Mouse (Mus musculus): Measurements from ENCODE around the gene Hdac7. TPM values are rescaled to one million over a fixed set of nuclear protein-coding genes. Genes with fewer than 3 reads are reported as not detected.
A peak's percentile ranks its signal among the peaks of the same experiment; 100 is the strongest.

Gene Hdac7
- polyA plus RNA-seq, 1 experiment from 2014 or later, result 44.7 TPM

DNA sequence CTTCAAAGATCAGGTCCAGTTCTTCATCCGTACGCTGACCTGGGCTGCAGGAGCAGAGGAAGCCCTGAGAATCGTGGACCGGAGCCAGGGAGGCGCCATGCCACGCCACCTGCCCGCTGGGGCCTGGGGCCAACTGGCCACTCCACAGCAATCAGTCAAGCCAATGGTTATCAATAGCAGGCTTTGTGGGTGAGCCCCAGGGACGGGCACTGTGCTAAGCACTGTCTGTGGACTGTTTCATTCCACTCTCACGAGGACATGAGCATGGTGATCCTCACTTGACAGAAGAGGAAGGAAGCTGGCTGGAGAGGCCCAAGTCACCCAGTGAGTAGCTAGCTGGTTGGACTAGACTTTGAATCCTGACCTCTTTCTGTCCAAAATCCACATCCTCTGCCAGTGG lies 84.3 kb downstream of the Hdac7 start:
- 81% methylated on average over 9 of the region's 9 CpGs for WGBS
- no peak overlapping the region for H3K27ac ChIP-seq
- H3K4me1 ChIP-seq, result peaks cover 27% of the 10 kb centered on the region
- no peaks in the 10 kb centered on the region for H3K9me3 ChIP-seq
- no peak overlapping the region for H3K9ac ChIP-seq
- ATAC-seq (ENCODE audit: borderline replicate concordance, extremely low read depth, low FRiP score, low TSS enrichment), result no peak
- peaks cover 4% of the 10 kb centered on the region; the same call in 1 of the 2 replicates for H3K36me3 ChIP-seq
- no peak overlapping the region for H3K4me3 ChIP-seq
- no peak overlapping the region for H3K4me2 ChIP-seq
- no peaks in the 10 kb centered on the region for H3K27me3 ChIP-seq

- Histone ChIP-seq H3K27me3 (no peaks in the 10 kb centered on the region), H3K4me2 (no peak overlapping the region), H3K9ac (no peak overlapping the region), H3K27ac (no peak overlapping the region), H3K36me3 (peaks cover 4% of the 10 kb centered on the region; the same call in 1 of the 2 replicates), H3K4me1 (peaks cover 27% of the 10 kb centered on the region), H3K9me3 (no peaks in the 10 kb centered on the region), H3K4me3 (no peak overlapping the region)
- ATAC-seq (ENCODE audit: borderline replicate concordance, extremely low read depth, low FRiP score, low TSS enrichment), result no peak
- WGBS, result 32% methylated on average over 8 of the region's 8 CpGs
Observed at GRCm38 (mm10) chr15:97755361-97755760, 88.9 kb downstream of the Hdac7 start.

DNA sequence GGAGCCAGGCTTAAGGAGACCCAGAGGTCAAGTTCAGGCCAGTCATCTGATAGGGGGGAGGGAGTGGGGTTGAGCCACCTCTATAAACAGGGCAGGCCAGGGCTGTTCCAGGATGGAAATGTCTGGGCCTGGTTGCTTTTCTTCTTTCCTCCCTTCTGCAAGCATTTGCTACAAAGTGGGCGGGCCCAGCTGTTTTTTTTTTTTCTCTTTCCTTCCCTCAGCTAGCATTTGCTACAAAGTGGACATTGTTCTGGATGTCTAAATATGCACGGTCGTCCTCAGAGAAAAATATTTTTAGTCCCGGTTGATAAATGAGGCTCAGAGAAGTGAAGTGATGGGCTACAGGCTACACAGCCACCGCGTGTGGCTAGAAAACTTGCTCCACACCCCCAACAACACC lies 89.8 kb downstream of the Hdac7 start:
- 33% methylated on average over 6 of the region's 6 CpGs for WGBS
- Histone ChIP-seq H3K27ac (no peak overlapping the region), H3K36me3 (peaks cover 4% of the 10 kb centered on the region; the same call in 1 of the 2 replicates), H3K9me3 (no peaks in the 10 kb centered on the region), H3K4me1 (peaks cover 34% of the 10 kb centered on the region), H3K9ac (no peak overlapping the region), H3K4me2 (no peak overlapping the region), H3K4me3 (no peak overlapping the region), H3K27me3 (no peaks in the 10 kb centered on the region)
- no peak for ATAC-seq (ENCODE audit: borderline replicate concordance, extremely low read depth, low FRiP score, low TSS enrichment)

- Histone ChIP-seq H3K4me1 (peaks cover 34% of the 10 kb centered on the region), H3K27me3 (no peaks in the 10 kb centered on the region), H3K36me3 (peaks cover 4% of the 10 kb centered on the region; the same call in 1 of the 2 replicates), H3K9me3 (no peaks in the 10 kb centered on the region), H3K4me2 (no peak overlapping the region), H3K4me3 (no peak overlapping the region), H3K9ac (no peak overlapping the region), H3K27ac (no peak overlapping the region)
- 83% methylated on average over 5 of the region's 5 CpGs for WGBS
- ATAC-seq (ENCODE audit: borderline replicate concordance, extremely low read depth, low FRiP score, low TSS enrichment), result no peak
Observed at GRCm38 (mm10) chr15:97752491-97752890, 91.8 kb downstream of the Hdac7 start.

DNA sequence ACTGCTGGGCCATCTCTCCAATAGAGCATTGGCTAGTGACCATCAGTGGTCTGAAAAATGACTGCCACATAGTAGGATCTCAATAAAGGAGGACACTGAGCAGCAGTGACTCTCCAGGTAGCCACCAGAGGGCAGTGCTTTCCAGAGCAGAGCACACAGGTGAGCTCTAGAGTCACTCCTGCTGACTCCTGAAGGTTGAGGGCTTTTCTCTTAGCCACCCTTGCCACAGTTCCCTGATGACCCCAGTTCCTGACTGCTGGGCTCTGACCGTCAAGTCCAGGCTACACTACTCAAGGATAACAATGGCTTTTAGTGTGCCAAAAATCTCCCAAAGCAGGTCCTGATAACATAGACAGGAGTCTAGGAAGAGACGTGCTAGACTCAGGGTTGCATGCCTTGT lies 92.6 kb downstream of the Hdac7 start:
- Histone ChIP-seq H3K27ac (no peak overlapping the region), H3K4me1 (peaks cover 34% of the 10 kb centered on the region), H3K4me2 (no peak overlapping the region), H3K4me3 (no peak overlapping the region), H3K9me3 (no peaks in the 10 kb centered on the region), H3K9ac (no peak overlapping the region), H3K36me3 (peaks cover 5% of the 10 kb centered on the region; the same call in 1 of the 2 replicates), H3K27me3 (no peaks in the 10 kb centered on the region)
- ATAC-seq (ENCODE audit: borderline replicate concordance, extremely low read depth, low FRiP score, low TSS enrichment), result no peak
- 69% methylated on average over 2 of the region's 2 CpGs for WGBS

DNA sequence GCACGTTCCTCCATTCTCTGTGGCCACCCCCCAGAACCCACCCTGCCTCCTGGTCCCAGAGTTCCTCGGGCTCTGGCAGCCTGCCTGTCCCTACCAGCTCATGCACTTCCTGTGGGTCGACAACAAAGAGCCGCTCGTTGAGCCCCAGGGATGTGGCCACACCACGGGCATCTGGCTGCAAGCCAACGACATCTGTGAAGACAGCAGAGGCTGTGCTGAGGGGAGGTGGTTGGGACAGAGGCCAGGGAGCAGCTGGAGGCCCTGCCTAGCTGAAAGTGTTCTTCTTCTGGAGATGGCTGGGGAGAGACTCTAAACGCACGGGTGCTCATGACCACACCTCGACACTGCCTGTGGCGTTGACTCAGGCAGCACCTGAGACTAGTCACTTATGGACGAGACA lies 93.6 kb downstream of the Hdac7 start:
- H3K4me2 ChIP-seq, result peak overlapping the region; percentile 24
- no peak overlapping the region for H3K9ac ChIP-seq
- H3K4me1 ChIP-seq, result peaks cover 34% of the 10 kb centered on the region
- WGBS, result 5% methylated on average over 12 of the region's 12 CpGs
- peak; percentile 93 for ATAC-seq (ENCODE audit: borderline replicate concordance, extremely low read depth, low FRiP score, low TSS enrichment)
- H3K36me3 ChIP-seq, result peaks cover 4% of the 10 kb centered on the region; the same call in 1 of the 2 replicates
- no peak overlapping the region for H3K4me3 ChIP-seq
- H3K9me3 ChIP-seq, result no peaks in the 10 kb centered on the region
- H3K27ac ChIP-seq, result peak overlapping the region; percentile 63
- no peaks in the 10 kb centered on the region for H3K27me3 ChIP-seq

DNA sequence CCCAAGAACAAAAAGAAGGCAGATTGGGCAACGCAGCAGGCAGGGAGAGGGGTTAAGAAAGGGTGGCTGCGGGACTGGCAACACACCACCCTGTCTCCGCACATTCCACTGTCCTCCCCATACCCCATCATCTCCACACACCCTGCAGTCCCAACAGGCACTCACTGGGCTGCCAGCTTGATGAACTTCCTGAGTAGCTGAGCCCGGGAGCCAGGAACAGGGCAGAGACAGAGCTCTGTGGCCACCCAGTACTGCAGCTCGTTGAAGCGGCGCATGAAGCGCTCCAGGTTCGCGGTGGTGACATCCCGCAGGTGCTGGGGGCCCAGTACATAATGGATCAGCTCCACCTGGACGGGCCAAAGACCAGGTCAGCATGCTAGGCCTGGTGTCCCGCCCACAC lies 94.5 kb downstream of the Hdac7 start:
- peaks cover 7% of the 10 kb centered on the region; the same call in 1 of the 2 replicates for H3K36me3 ChIP-seq
- no peak for ATAC-seq (ENCODE audit: borderline replicate concordance, extremely low read depth, low FRiP score, low TSS enrichment)
- no peaks in the 10 kb centered on the region for H3K9me3 ChIP-seq
- peaks cover 32% of the 10 kb centered on the region for H3K4me1 ChIP-seq
- H3K9ac ChIP-seq, result no peak overlapping the region
- H3K4me2 ChIP-seq, result 0 out of 2 replicates have a peak overlapping the region, but pooled peaks have one; percentile 24
- peak overlapping the region; percentile 63 for H3K27ac ChIP-seq
- 76% methylated on average over 13 of the region's 13 CpGs for WGBS
- no peaks in the 10 kb centered on the region for H3K27me3 ChIP-seq
- no peak overlapping the region for H3K4me3 ChIP-seq

GRCm38 (mm10) chr15:97749397-97749796 lies 94.9 kb downstream of the Hdac7 start:
- Histone ChIP-seq H3K9me3 (no peaks in the 10 kb centered on the region), H3K27ac (no peak overlapping the region), H3K27me3 (no peaks in the 10 kb centered on the region), H3K36me3 (peaks cover 7% of the 10 kb centered on the region; the same call in 1 of the 2 replicates), H3K4me1 (peaks cover 27% of the 10 kb centered on the region), H3K4me2 (no peak overlapping the region), H3K9ac (no peak overlapping the region), H3K4me3 (no peak overlapping the region)
- WGBS, result 93% methylated on average over 9 of the region's 9 CpGs
- ATAC-seq (ENCODE audit: borderline replicate concordance, extremely low read depth, low FRiP score, low TSS enrichment), result no peak

GRCm38 (mm10) chr15:97748964-97749363 lies 95.3 kb downstream of the Hdac7 start:
- no peak overlapping the region for H3K4me2 ChIP-seq
- H3K27ac ChIP-seq, result no peak overlapping the region
- no peak overlapping the region for H3K4me3 ChIP-seq
- no peaks in the 10 kb centered on the region for H3K9me3 ChIP-seq
- H3K4me1 ChIP-seq, result peaks cover 23% of the 10 kb centered on the region
- 90% methylated on average over 4 of the region's 4 CpGs for WGBS
- no peak for ATAC-seq (ENCODE audit: borderline replicate concordance, extremely low read depth, low FRiP score, low TSS enrichment)
- H3K9ac ChIP-seq, result no peak overlapping the region
- H3K36me3 ChIP-seq, result peaks cover 7% of the 10 kb centered on the region; the same call in 1 of the 2 replicates
- no peaks in the 10 kb centered on the region for H3K27me3 ChIP-seq

DNA sequence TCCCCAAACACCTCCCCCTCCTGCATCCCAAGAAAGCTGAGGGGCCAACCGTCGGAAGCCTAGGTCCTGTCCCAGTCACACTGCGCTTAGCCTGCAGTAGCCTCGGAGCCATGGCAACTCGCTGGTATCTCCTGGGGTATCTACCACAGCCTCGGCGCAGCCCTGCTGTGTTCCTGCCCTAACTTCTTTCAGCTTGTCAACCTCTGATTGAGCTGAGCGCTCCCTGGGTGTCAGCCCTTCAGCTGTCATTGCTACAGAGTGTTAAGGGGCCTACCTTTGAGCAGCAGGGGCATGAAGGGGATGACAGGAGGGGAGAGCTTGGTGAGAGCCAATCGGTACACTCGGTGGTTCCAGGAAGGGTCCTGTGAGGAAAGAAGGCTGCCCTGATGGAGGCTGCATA lies 96.0 kb downstream of the Hdac7 start:
- 57% methylated on average over 10 of the region's 10 CpGs for WGBS
- H3K4me3 ChIP-seq, result no peak overlapping the region
- H3K4me2 ChIP-seq, result no peak overlapping the region
- H3K9ac ChIP-seq, result no peak overlapping the region
- H3K27ac ChIP-seq, result no peak overlapping the region
- H3K4me1 ChIP-seq, result peaks cover 22% of the 10 kb centered on the region
- no peak for ATAC-seq (ENCODE audit: borderline replicate concordance, extremely low read depth, low FRiP score, low TSS enrichment)
- no peaks in the 10 kb centered on the region for H3K27me3 ChIP-seq
- H3K9me3 ChIP-seq, result no peaks in the 10 kb centered on the region
- H3K36me3 ChIP-seq, result peaks cover 7% of the 10 kb centered on the region; the same call in 1 of the 2 replicates

DNA sequence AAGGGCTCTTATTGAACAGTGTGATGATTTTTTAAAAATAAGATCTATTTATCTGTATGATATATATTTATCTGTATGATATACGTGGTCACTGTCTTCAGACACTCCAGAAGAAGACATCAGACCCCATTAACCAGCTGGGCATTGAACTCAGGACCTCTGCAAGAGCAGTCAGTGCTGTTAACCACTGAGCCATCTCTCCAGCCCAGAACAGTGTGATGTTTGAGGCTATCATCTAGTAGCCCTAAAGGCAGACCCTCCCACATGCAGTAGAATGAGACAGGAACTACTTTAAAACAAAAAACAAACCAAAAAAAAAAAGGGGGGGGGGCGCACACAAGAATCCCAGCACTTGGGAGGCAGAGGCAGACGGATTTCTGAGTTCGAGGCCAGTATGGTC lies 96.8 kb downstream of the Hdac7 start:
- Histone ChIP-seq H3K4me1 (peaks cover 22% of the 10 kb centered on the region), H3K27ac (no peak overlapping the region), H3K9ac (no peak overlapping the region), H3K4me2 (no peak overlapping the region), H3K36me3 (peaks cover 7% of the 10 kb centered on the region; the same call in 1 of the 2 replicates), H3K27me3 (no peaks in the 10 kb centered on the region), H3K4me3 (no peak overlapping the region), H3K9me3 (no peaks in the 10 kb centered on the region)
- WGBS, result 80% methylated on average over 4 of the region's 4 CpGs
- no peak for ATAC-seq (ENCODE audit: borderline replicate concordance, extremely low read depth, low FRiP score, low TSS enrichment)

- no peak overlapping the region for H3K27ac ChIP-seq
- H3K4me3 ChIP-seq, result no peak overlapping the region
- no peak overlapping the region for H3K9ac ChIP-seq
- H3K36me3 ChIP-seq, result peaks cover 7% of the 10 kb centered on the region; the same call in 1 of the 2 replicates
- no peaks in the 10 kb centered on the region for H3K27me3 ChIP-seq
- 84% methylated on average over 24 of the region's 24 CpGs for WGBS
- no peak overlapping the region for H3K4me2 ChIP-seq
- ATAC-seq (ENCODE audit: borderline replicate concordance, extremely low read depth, low FRiP score, low TSS enrichment), result no peak
- peaks cover 20% of the 10 kb centered on the region for H3K4me1 ChIP-seq
- no peaks in the 10 kb centered on the region for H3K9me3 ChIP-seq
Observed at GRCm38 (mm10) chr15:97746748-97747147, 97.6 kb downstream of the Hdac7 start.

- Histone ChIP-seq H3K9me3 (no peaks in the 10 kb centered on the region), H3K36me3 (peaks cover 7% of the 10 kb centered on the region; the same call in 1 of the 2 replicates), H3K4me1 (peaks cover 18% of the 10 kb centered on the region), H3K9ac (no peak overlapping the region), H3K27ac (no peak overlapping the region), H3K27me3 (no peaks in the 10 kb centered on the region), H3K4me2 (no peak overlapping the region), H3K4me3 (no peak overlapping the region)
- no peak for ATAC-seq (ENCODE audit: borderline replicate concordance, extremely low read depth, low FRiP score, low TSS enrichment)
- WGBS, result 80% methylated on average over 10 of the region's 10 CpGs
Observed at GRCm38 (mm10) chr15:97746278-97746677, 98.0 kb downstream of the Hdac7 start.
